Mouse (Mus musculus): ENCODE measurements around the gene Prep. TPM values are rescaled to one million over a fixed set of nuclear protein-coding genes. Genes with fewer than 3 reads are reported as not detected.
"Not testable (repeated sequence)": the region's sequence is repeated elsewhere in the genome, so short reads cannot be mapped to it uniquely, and the experiment has no call there.

The Prep gene
- polyA plus RNA-seq, 1 experiment: 20.6 TPM

DNA sequence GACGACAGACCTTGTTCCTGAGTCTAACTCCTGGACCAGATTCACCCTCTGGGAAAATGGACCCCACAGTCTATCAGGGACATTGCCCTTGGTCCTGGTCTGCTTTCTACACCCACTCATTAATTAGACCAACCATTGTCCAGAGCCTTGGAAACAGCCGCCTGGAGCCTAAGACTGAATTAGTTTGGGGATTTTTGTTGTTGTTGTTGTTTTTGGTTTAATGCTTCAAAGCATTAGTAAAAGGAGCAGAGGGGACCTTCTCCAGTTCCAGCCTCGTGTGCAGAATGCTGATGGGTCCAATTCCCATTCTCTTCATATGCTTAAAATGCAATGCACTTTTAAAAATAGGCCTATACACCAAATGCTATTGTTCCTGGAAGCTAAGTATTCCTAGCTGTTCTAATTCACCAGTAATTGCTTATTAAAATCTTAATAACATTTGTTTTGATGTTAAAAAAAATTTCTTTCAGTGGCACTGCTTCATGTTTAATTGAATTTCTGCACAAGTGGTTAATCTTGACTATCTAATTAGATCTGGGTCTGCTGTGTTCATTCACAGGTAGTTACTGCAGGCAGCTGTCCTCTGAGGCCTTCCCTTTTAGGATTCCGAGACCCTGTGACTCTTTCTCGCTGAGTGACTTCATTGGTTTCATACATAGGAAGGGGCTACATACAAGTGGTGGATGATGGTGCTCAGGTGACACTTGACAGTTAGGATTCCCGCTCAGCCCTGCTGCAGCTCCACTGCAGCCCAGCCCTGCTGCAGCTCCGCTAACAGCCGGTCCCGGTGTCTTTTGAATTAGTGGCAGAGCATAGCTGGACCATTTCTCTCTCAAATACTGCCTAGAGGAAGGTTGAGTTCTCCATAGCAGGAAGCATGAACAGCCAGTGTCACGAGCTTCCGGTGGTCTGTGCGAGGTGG, 85.0 kb downstream of the Prep start:
- peak; percentile 63 for DNase-seq (ENCODE audit: low read depth)
- TF ChIP-seq POLR2A (IDR thresholded peaks at IDR 0.05; ENCODE audit: borderline replicate concordance, extremely low read depth, insufficient read depth, insufficient read length, poor library complexity, severe bottlenecking): no peak
- TF ChIP-seq CTCF (IDR thresholded peaks at IDR 0.05; ENCODE audit: borderline replicate concordance, extremely low read depth, insufficient read depth, insufficient read length): no peak

DNA sequence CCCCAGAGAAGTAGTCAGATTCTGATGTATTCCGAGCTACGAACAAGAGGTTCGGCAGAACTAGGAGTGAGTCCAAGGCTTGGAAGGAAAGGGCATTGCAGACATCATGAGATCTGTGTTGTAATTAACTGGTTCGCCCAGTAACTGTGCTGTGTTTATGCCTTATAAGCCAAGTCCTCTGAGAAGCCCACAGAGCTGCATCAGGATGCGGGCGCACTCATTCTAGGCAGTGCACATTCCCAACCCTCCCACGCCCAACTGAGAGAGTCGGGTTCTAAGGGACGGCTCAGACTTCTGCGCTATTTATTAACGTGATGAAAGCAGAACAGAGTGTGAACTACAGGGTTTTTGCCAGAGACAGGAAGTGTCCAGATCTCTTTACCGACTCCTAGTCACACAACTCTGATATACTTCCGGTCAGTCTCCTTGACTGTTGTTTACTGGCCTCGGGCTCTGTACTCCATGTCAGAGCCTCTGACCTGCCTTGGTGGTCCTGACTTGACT, 87.6 kb downstream of the Prep start:
- TF ChIP-seq CTCF (IDR thresholded peaks at IDR 0.05; ENCODE audit: borderline replicate concordance, extremely low read depth, insufficient read depth, insufficient read length) (no peak), POLR2A (IDR thresholded peaks at IDR 0.05; ENCODE audit: borderline replicate concordance, extremely low read depth, insufficient read depth, insufficient read length, poor library complexity, severe bottlenecking) (no peak)
- DNase-seq (ENCODE audit: low read depth): no peak

- no peak for DNase-seq (ENCODE audit: low read depth)
- TF ChIP-seq POLR2A (IDR thresholded peaks at IDR 0.05; ENCODE audit: borderline replicate concordance, extremely low read depth, insufficient read depth, insufficient read length, poor library complexity, severe bottlenecking): no peak
- TF ChIP-seq CTCF (IDR thresholded peaks at IDR 0.05; ENCODE audit: borderline replicate concordance, extremely low read depth, insufficient read depth, insufficient read length): no peak
These were observed 98.8 kb downstream of the Prep start for GRCm38 (mm10) chr10:45165851-45166250.

- TF ChIP-seq CTCF (IDR thresholded peaks at IDR 0.05; ENCODE audit: borderline replicate concordance, extremely low read depth, insufficient read depth, insufficient read length): no peak
- TF ChIP-seq POLR2A (IDR thresholded peaks at IDR 0.05; ENCODE audit: borderline replicate concordance, extremely low read depth, insufficient read depth, insufficient read length, poor library complexity, severe bottlenecking): no peak
- no peak for DNase-seq (ENCODE audit: low read depth)
These were observed 106.9 kb downstream of the Prep start for GRCm38 (mm10) chr10:45173927-45174326.

GRCm38 (mm10) chr10:45174345-45174744, 107.3 kb downstream of the Prep start:
- DNase-seq (ENCODE audit: low read depth): no peak
- TF ChIP-seq CTCF (IDR thresholded peaks at IDR 0.05; ENCODE audit: borderline replicate concordance, extremely low read depth, insufficient read depth, insufficient read length) (no peak), POLR2A (IDR thresholded peaks at IDR 0.05; ENCODE audit: borderline replicate concordance, extremely low read depth, insufficient read depth, insufficient read length, poor library complexity, severe bottlenecking) (no peak)

GRCm38 (mm10) chr10:45177798-45178197, 110.8 kb downstream of the Prep start, which contains the start of gene Popdc3:
Popdc3 (plus strand) TSS chr10:45178098.
- DNase-seq (ENCODE audit: low read depth): not testable (repeated sequence)

- TF ChIP-seq CTCF (IDR thresholded peaks at IDR 0.05; ENCODE audit: borderline replicate concordance, extremely low read depth, insufficient read depth, insufficient read length) (no peak), POLR2A (IDR thresholded peaks at IDR 0.05; ENCODE audit: borderline replicate concordance, extremely low read depth, insufficient read depth, insufficient read length, poor library complexity, severe bottlenecking) (no peak)
- no peak for DNase-seq (ENCODE audit: low read depth)
These were observed 113.8 kb downstream of the Prep start for GRCm38 (mm10) chr10:45180677-45181326.

- peak; percentile 2 for DNase-seq (ENCODE audit: low read depth)
These were observed 114.3 kb downstream of the Prep start for GRCm38 (mm10) chr10:45181344-45181743.

GRCm38 (mm10) chr10:45185457-45185856, 118.5 kb downstream of the Prep start:
- no peak for DNase-seq (ENCODE audit: low read depth)
- TF ChIP-seq POLR2A (IDR thresholded peaks at IDR 0.05; ENCODE audit: borderline replicate concordance, extremely low read depth, insufficient read depth, insufficient read length, poor library complexity, severe bottlenecking) (no peak), CTCF (IDR thresholded peaks at IDR 0.05; ENCODE audit: borderline replicate concordance, extremely low read depth, insufficient read depth, insufficient read length) (no peak)

More at GRCm38 (mm10) chr10:45181344-45181743, 114.3 kb downstream of the Prep start:
- TF ChIP-seq CTCF (IDR thresholded peaks at IDR 0.05; ENCODE audit: borderline replicate concordance, extremely low read depth, insufficient read depth, insufficient read length) (no peak), POLR2A (IDR thresholded peaks at IDR 0.05; ENCODE audit: borderline replicate concordance, extremely low read depth, insufficient read depth, insufficient read length, poor library complexity, severe bottlenecking) (no peak)

DNA sequence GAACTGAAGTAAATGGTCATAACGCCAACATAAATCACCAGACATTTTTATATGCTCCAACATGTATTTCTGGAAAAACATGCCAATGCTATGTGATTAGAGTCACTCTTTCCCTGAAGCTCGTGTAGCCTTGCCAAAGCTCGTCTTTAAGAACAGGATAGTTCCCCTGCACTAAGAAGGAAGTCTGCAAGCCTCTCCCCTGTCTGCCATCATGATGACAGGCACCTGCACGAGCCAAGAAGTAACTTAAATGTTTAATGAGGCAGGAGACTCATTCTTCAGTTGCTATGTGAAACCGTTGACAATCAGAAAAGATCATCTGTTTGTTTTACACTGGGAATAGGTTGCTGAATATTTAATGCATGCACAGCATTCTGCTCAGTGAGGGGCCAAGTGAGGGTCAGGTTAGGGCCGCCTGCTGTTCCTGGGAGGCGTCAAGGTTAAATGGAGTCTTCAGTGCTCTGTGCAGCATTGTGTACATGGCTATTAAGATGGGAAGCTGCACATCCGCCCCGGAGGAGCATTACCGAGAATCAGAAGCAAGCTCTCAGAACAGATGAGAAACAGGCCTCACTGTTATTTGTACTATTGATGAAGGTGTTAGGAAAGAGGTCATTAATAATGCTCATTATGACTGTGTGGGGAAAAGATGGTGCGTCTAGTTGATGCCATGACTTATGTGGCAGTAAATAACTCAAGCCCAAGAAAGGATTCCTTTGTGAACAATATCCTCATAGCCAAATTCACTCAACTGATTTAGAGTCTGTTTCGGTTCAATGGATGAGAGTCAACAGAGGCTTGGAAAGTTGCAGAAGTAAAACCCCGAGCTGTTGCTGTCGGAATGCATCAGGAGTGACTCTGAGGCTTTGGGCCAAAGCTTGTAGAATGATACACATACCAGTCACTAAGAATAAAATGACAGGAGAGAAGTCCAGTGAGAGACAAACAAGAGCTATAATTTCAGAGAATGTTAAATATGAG, 126.6 kb downstream of the Prep start:
- no peak for TF ChIP-seq POLR2A (IDR thresholded peaks at IDR 0.05; ENCODE audit: borderline replicate concordance, extremely low read depth, insufficient read depth, insufficient read length, poor library complexity, severe bottlenecking)
- no peak for TF ChIP-seq CTCF (IDR thresholded peaks at IDR 0.05; ENCODE audit: borderline replicate concordance, extremely low read depth, insufficient read depth, insufficient read length)
- DNase-seq (ENCODE audit: low read depth): peak; percentile 44

DNA sequence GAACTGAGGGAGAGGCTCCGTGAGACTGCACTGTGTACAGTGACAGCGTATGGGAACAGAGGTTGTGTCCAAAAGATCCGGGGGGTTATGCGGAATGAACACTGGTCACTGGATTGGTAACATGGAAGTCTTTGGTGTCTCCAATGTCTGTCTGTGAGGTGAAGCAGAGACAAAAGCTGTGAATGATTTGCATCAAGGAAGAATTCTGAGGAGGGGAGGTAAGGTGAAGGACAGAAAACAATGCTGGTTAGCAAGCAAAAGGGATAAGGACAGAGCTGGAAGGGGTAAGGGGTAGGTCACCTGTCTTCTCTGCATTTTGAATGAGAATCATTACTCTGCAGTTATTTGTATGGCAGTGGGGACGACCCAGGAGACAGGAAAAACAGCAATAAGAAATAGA, 127.5 kb downstream of the Prep start:
- no peak for DNase-seq (ENCODE audit: low read depth)
- TF ChIP-seq POLR2A (IDR thresholded peaks at IDR 0.05; ENCODE audit: borderline replicate concordance, extremely low read depth, insufficient read depth, insufficient read length, poor library complexity, severe bottlenecking) (no peak), CTCF (IDR thresholded peaks at IDR 0.05; ENCODE audit: borderline replicate concordance, extremely low read depth, insufficient read depth, insufficient read length) (no peak)
